Mouse (Mus musculus) liver, postnatal 0 days (tissue): ENCODE results near the gene Sox5.
A peak's percentile ranks its signal among the peaks of the same experiment; 100 is the strongest.

Source experiments
- CTCF ChIP-seq: sonication (generic); IDR thresholded peaks from 2 replicates; pipeline ENCODE4 v1.5.1; 2016; ENCODE audit warnings: antibody characterized with exemption, low read depth
- EP300 ChIP-seq: IDR thresholded peaks from 2 replicates; pipeline ENCODE4 v1.6.1; 2016; ENCODE audit warnings: antibody characterized with exemption, low read depth, mild to moderate bottlenecking

- no peak for TF ChIP-seq CTCF
- peak; percentile 89 for TF ChIP-seq EP300
Measured at GRCm38 (mm10) chr6:143843933-143844700, 937.7 kb downstream of the Sox5 start.
